Mouse (Mus musculus) ovary, adult 10 weeks (tissue): ENCODE results near the gene Gm3248. TPM values are rescaled to one million over a fixed set of nuclear protein-coding genes. Genes with fewer than 3 reads are reported as not detected.

ENCODE experiments used
- polyA plus RNA-seq: library from polyadenylated mRNA; stranded (reverse); fragments of 350-450 nt; fragmentation: Illumina TruSeq; extraction: RNeasy Lipid Tissue Mini Kit (QIAGEN cat#74804); gene quantifications from one replicate; pipeline ENCODE4 v1.2.3, GENCODE M21; 2014

Gm3248 gene
- 0.29 TPM for polyA plus RNA-seq

GRCm38 (mm10) chr14:5961635-5962034 lies at the start of gene Gm3248:
TSS of gene Gm3248 (minus strand) at chr14:5961745.

GRCm38 (mm10) chr14:5979037-5979436 lies 17.5 kb upstream of the Gm3248 start, which contains the start of gene Gm3453:
TSS of gene Gm3453 (minus strand) at chr14:5979137.

Other genes with a start within 250 kb of the Gm3248 start
- gene Gm3373, start 220.2 kb downstream of the Gm3248 start, polyA plus RNA-seq: not detected
- 0.26 TPM for gene Gm3383, start 153.8 kb downstream of the Gm3248 start, polyA plus RNA-seq
- gene Gm3424, start 131.4 kb downstream of the Gm3248 start, polyA plus RNA-seq: not detected
- gene Gm8237, start 81.4 kb downstream of the Gm3248 start, polyA plus RNA-seq: not detected
- not detected for gene Gm3453, start 17.4 kb upstream of the Gm3248 start, polyA plus RNA-seq
- not detected for gene Gm6337, start 96.5 kb upstream of the Gm3248 start, polyA plus RNA-seq
- not detected for gene Gm8206, start 132.2 kb upstream of the Gm3248 start, polyA plus RNA-seq
- gene Gm3468, start 146.9 kb upstream of the Gm3248 start, polyA plus RNA-seq: 0.83 TPM
- not detected for gene Gm3476, start 164.1 kb upstream of the Gm3248 start, polyA plus RNA-seq